Mouse (Mus musculus): ENCODE results near the gene Nmnat1. TPM values are rescaled to one million over a fixed set of nuclear protein-coding genes. Genes with fewer than 3 reads are reported as not detected.
"Not testable (repeated sequence)": the region's sequence is repeated elsewhere in the genome, so short reads cannot be mapped to it uniquely, and the experiment has no call there.

Nmnat1 gene
- total and polyA plus RNA-seq, 3 experiments: 8.6 to 11.4 (median 10.9) TPM

- in situ Hi-C loops (cut with MboI; ENCODE audit: low pct_ligation_motif_present, low pct_unique_long_range_greater_than_20kb, low sequenced_read_pairs) (no loop called here), dilution Hi-C loops (cut with MboI; ENCODE audit: extremely low pct_ligation_motif_present, extremely low pct_unique_long_range_greater_than_20kb, low sequenced_read_pairs) (no loop called here)
- Histone ChIP-seq H3K27me3 (replicated peaks) (no peaks in the 10 kb centered on the region), H3K4me3 (replicated peaks in 1 of 3; ENCODE audit: low read depth in 2 of 3, low read length in 2 of 3, poor library complexity in 1 of 3) (no peak overlapping the region), H3K9me3 (replicated peaks; ENCODE audit: low read length) (no peaks in the 10 kb centered on the region), H3K4me2 (ENCODE audit: insufficient read depth, low read depth, poor library complexity, severe bottlenecking) (no peak overlapping the region), H3K4me1 (ENCODE audit: control insufficient read depth in 1 of 2, insufficient read depth in 2 of 2) (0 out of 4 replicates have a peak, but pooled peaks cover 0 to 4% of the 10 kb centered on the region in 2 experiments), H3K79me2 (replicated peaks; ENCODE audit: control insufficient read depth, extremely low read depth, insufficient read depth, poor library complexity, severe bottlenecking) (no peaks in the 10 kb centered on the region), H3K27ac (ENCODE audit: insufficient read depth, low read depth) (no peak overlapping the region), H3K9ac (ENCODE audit: insufficient read depth, low read depth) (no peak overlapping the region), H3K36me3 (replicated peaks in 1 of 2; ENCODE audit: control insufficient read depth in 1 of 2, insufficient read depth in 1 of 2, low read length in 1 of 2) (peaks cover 0 to 1% of the 10 kb centered on the region in 2 experiments)
- TF ChIP-seq JUND (conservative IDR thresholded peaks at IDR 0.05; ENCODE audit: low read depth, low read length) (no peak), MAX (IDR thresholded peaks at IDR 0.05; ENCODE audit: low read length) (no peak), ZNF384 (IDR thresholded peaks at IDR 0.05; ENCODE audit: low read depth, low read length) (no peak), ETS1 (conservative IDR thresholded peaks at IDR 0.05; ENCODE audit: low read depth, low read length) (no peak), MYC (IDR thresholded peaks at IDR 0.05; ENCODE audit: low read depth, low read length) (no peak), RCOR1 (conservative IDR thresholded peaks at IDR 0.05; ENCODE audit: low read depth, low read length) (no peak), POLR2A (IDR thresholded peaks at IDR 0.05; ENCODE audit: low read depth, low read length) (no peak), SIN3A (IDR thresholded peaks at IDR 0.05; ENCODE audit: low read length) (no peak), POLR2AphosphoS2 (IDR thresholded peaks at IDR 0.05; ENCODE audit: low read depth, low read length) (no peak), ELF1 (IDR thresholded peaks at IDR 0.05; ENCODE audit: low read depth, low read length) (no peak), CTCF (conservative IDR thresholded peaks at IDR 0.05 in 1 of 2, IDR thresholded peaks at IDR 0.05 in 1 of 2; ENCODE audit: low read depth in 2 of 2, low read length in 2 of 2) (no peak)
- DNase-seq (ENCODE audit: extremely low read depth): no peak
These were observed 23.3 kb downstream of the Nmnat1 start for GRCm38 (mm10) chr4:149461579-149462304.

GRCm38 (mm10) chr4:149460475-149460874, 24.5 kb downstream of the Nmnat1 start:
- in situ Hi-C loops (cut with MboI; ENCODE audit: low pct_ligation_motif_present, low pct_unique_long_range_greater_than_20kb, low sequenced_read_pairs); H3K79me2 ChIP-seq (replicated peaks; ENCODE audit: control insufficient read depth, extremely low read depth, insufficient read depth, poor library complexity, severe bottlenecking); H3K4me1 ChIP-seq (ENCODE audit: control insufficient read depth in 1 of 2, insufficient read depth in 2 of 2); H3K4me3 ChIP-seq (replicated peaks in 1 of 3; ENCODE audit: low read depth in 2 of 3, low read length in 2 of 3, poor library complexity in 1 of 3); H3K36me3 ChIP-seq (replicated peaks in 1 of 2; ENCODE audit: control insufficient read depth in 1 of 2, insufficient read depth in 1 of 2, low read length in 1 of 2); H3K9me3 ChIP-seq (replicated peaks; ENCODE audit: low read length); H3K9ac ChIP-seq (ENCODE audit: insufficient read depth, low read depth); DNase-seq (ENCODE audit: extremely low read depth); H3K27ac ChIP-seq (ENCODE audit: insufficient read depth, low read depth); H3K27me3 ChIP-seq (replicated peaks); dilution Hi-C loops (cut with MboI; ENCODE audit: extremely low pct_ligation_motif_present, extremely low pct_unique_long_range_greater_than_20kb, low sequenced_read_pairs); H3K4me2 ChIP-seq (ENCODE audit: insufficient read depth, low read depth, poor library complexity, severe bottlenecking): not testable (repeated sequence)
- TF ChIP-seq CTCF (conservative IDR thresholded peaks at IDR 0.05 in 1 of 2, IDR thresholded peaks at IDR 0.05 in 1 of 2; ENCODE audit: low read depth in 2 of 2, low read length in 2 of 2) (peak; percentile 9 to 39; a peak in 3 of 4 replicates), SMC3 (IDR thresholded peaks at IDR 0.05; ENCODE audit: low read depth, low read length) (peak; percentile 21; the same call in 1 of the 2 replicates)

GRCm38 (mm10) chr4:149459425-149459824, 25.6 kb downstream of the Nmnat1 start:
- DNase-seq (ENCODE audit: extremely low read depth): no peak
- Histone ChIP-seq H3K79me2 (replicated peaks; ENCODE audit: control insufficient read depth, extremely low read depth, insufficient read depth, poor library complexity, severe bottlenecking) (no peaks in the 10 kb centered on the region), H3K27me3 (replicated peaks) (no peaks in the 10 kb centered on the region), H3K9me3 (replicated peaks; ENCODE audit: low read length) (no peaks in the 10 kb centered on the region), H3K4me1 (ENCODE audit: control insufficient read depth in 1 of 2, insufficient read depth in 2 of 2) (0 out of 4 replicates have a peak, but pooled peaks cover 0 to 4% of the 10 kb centered on the region in 2 experiments), H3K36me3 (replicated peaks in 1 of 2; ENCODE audit: control insufficient read depth in 1 of 2, insufficient read depth in 1 of 2, low read length in 1 of 2) (no peaks in the 10 kb centered on the region), H3K27ac (ENCODE audit: insufficient read depth, low read depth) (no peak overlapping the region), H3K9ac (ENCODE audit: insufficient read depth, low read depth) (no peak overlapping the region), H3K4me3 (replicated peaks in 1 of 3; ENCODE audit: low read depth in 2 of 3, low read length in 2 of 3, poor library complexity in 1 of 3) (no peak overlapping the region), H3K4me2 (ENCODE audit: insufficient read depth, low read depth, poor library complexity, severe bottlenecking) (no peak overlapping the region)
- in situ Hi-C loops (cut with MboI; ENCODE audit: low pct_ligation_motif_present, low pct_unique_long_range_greater_than_20kb, low sequenced_read_pairs) (no loop called here), dilution Hi-C loops (cut with MboI; ENCODE audit: extremely low pct_ligation_motif_present, extremely low pct_unique_long_range_greater_than_20kb, low sequenced_read_pairs) (no loop called here)
- TF ChIP-seq USF1 (IDR thresholded peaks at IDR 0.05; ENCODE audit: low read depth, low read length) (no peak), MYC (IDR thresholded peaks at IDR 0.05; ENCODE audit: low read depth, low read length) (no peak), MAX (IDR thresholded peaks at IDR 0.05; ENCODE audit: low read length) (no peak), IRF4 (IDR thresholded peaks at IDR 0.05; ENCODE audit: low read depth, low read length) (no peak), EP300 (IDR thresholded peaks at IDR 0.05; ENCODE audit: low read length) (no peak), KAT2A (IDR thresholded peaks at IDR 0.05; ENCODE audit: insufficient replicate concordance, low read length) (no peak), TCF12 (IDR thresholded peaks at IDR 0.05; ENCODE audit: low read depth, low read length) (no peak), UBTF (IDR thresholded peaks at IDR 0.05; ENCODE audit: low read depth, low read length) (no peak), ZC3H11A (IDR thresholded peaks at IDR 0.05; ENCODE audit: low read depth, low read length) (no peak), TBP (conservative IDR thresholded peaks at IDR 0.05; ENCODE audit: low read depth, low read length) (no peak), GABPA (IDR thresholded peaks at IDR 0.05; ENCODE audit: insufficient replicate concordance, low read depth, low read length) (no peak), CHD1 (IDR thresholded peaks at IDR 0.05; ENCODE audit: low read depth, low read length) (no peak), POLR2AphosphoS2 (IDR thresholded peaks at IDR 0.05; ENCODE audit: low read depth, low read length) (no peak), SIN3A (IDR thresholded peaks at IDR 0.05; ENCODE audit: low read length) (no peak), ZKSCAN1 (IDR thresholded peaks at IDR 0.05; ENCODE audit: borderline replicate concordance, low read depth, low read length) (no peak), ELF1 (IDR thresholded peaks at IDR 0.05; ENCODE audit: low read depth, low read length) (no peak), MAFK (IDR thresholded peaks at IDR 0.05; ENCODE audit: insufficient replicate concordance, low read length) (no peak), MAZ (IDR thresholded peaks at IDR 0.05; ENCODE audit: low read depth, low read length) (no peak)

Data from CH12.LX (cell line).